Mouse (Mus musculus): ENCODE measurements at regions not wholly inside any gene's neighbourhood (a gene's known extent, or its start where the extent isn't known, plus 50 kb on each side); places are given as distances from the start of the nearest gene placed in this dataset.

GRCm38 (mm10) chr7:67462591-67462990, 89.9 kb upstream of the Mef2a start:
- WGBS = 50% methylated on average over 9 of the region's 9 CpGs
- H3K4me2 ChIP-seq = no peak overlapping the region
- H3K9ac ChIP-seq = no peak overlapping the region
- H3K4me1 ChIP-seq = peaks cover 20% of the 10 kb centered on the region; the same call in 1 of the 2 replicates
- no peaks in the 10 kb centered on the region for H3K9me3 ChIP-seq (replicated peaks)
- H3K27ac ChIP-seq = no peak overlapping the region
- no peak overlapping the region for H3K4me3 ChIP-seq
- no peaks in the 10 kb centered on the region for H3K36me3 ChIP-seq (ENCODE audit: poor library complexity, severe bottlenecking)
- ATAC-seq = 0 out of 2 replicates have a peak, but pooled peaks have one; percentile 9
- peaks cover 33% of the 10 kb centered on the region for H3K27me3 ChIP-seq

GRCm38 (mm10) chr7:67461333-67462255, 88.9 kb upstream of the Mef2a start:
- 91% methylated on average over 11 of the region's 11 CpGs for WGBS
- Histone ChIP-seq H3K9me3 (replicated peaks) (no peaks in the 10 kb centered on the region), H3K4me2 (no peak overlapping the region), H3K4me1 (peaks cover 13% of the 10 kb centered on the region; the same call in 1 of the 2 replicates), H3K36me3 (ENCODE audit: poor library complexity, severe bottlenecking) (no peaks in the 10 kb centered on the region), H3K4me3 (no peak overlapping the region), H3K9ac (no peak overlapping the region), H3K27ac (no peak overlapping the region), H3K27me3 (peaks cover 25% of the 10 kb centered on the region)
- ATAC-seq = no peak

GRCm38 (mm10) chr7:67459810-67460209, 87.2 kb upstream of the Mef2a start:
- peaks cover 13% of the 10 kb centered on the region; the same call in 1 of the 2 replicates for H3K4me1 ChIP-seq
- no peaks in the 10 kb centered on the region for H3K9me3 ChIP-seq (replicated peaks)
- ATAC-seq = no peak
- no peak overlapping the region for H3K9ac ChIP-seq
- H3K4me3 ChIP-seq = no peak overlapping the region
- peaks cover 18% of the 10 kb centered on the region for H3K27me3 ChIP-seq
- H3K4me2 ChIP-seq = no peak overlapping the region
- WGBS = 83% methylated on average over 10 of the region's 10 CpGs
- no peak overlapping the region for H3K27ac ChIP-seq
- H3K36me3 ChIP-seq (ENCODE audit: poor library complexity, severe bottlenecking) = no peaks in the 10 kb centered on the region

GRCm38 (mm10) chr7:67459209-67459608, 86.6 kb upstream of the Mef2a start:
- Histone ChIP-seq H3K27ac (no peak overlapping the region), H3K4me2 (no peak overlapping the region), H3K36me3 (ENCODE audit: poor library complexity, severe bottlenecking) (no peaks in the 10 kb centered on the region), H3K9me3 (replicated peaks) (no peaks in the 10 kb centered on the region), H3K27me3 (peaks cover 12% of the 10 kb centered on the region), H3K4me1 (peaks cover 13% of the 10 kb centered on the region; the same call in 1 of the 2 replicates), H3K4me3 (no peak overlapping the region), H3K9ac (no peak overlapping the region)
- no peak for ATAC-seq
- WGBS = 96% methylated on average over 9 of the region's 9 CpGs

- Histone ChIP-seq H3K27ac (no peak overlapping the region), H3K27me3 (peaks cover 9% of the 10 kb centered on the region), H3K36me3 (ENCODE audit: poor library complexity, severe bottlenecking) (no peaks in the 10 kb centered on the region), H3K9me3 (replicated peaks) (no peaks in the 10 kb centered on the region), H3K4me1 (peaks cover 11% of the 10 kb centered on the region; the same call in 1 of the 2 replicates), H3K4me3 (no peak overlapping the region), H3K9ac (no peak overlapping the region), H3K4me2 (no peak overlapping the region)
- no peak for ATAC-seq
- WGBS = 78% methylated on average over 4 of the region's 4 CpGs
These were observed 86.0 kb upstream of the Mef2a start for GRCm38 (mm10) chr7:67458640-67459039.

- 93% methylated on average over 1 of the region's 1 CpGs for WGBS
- no peaks in the 10 kb centered on the region for H3K36me3 ChIP-seq (ENCODE audit: poor library complexity, severe bottlenecking)
These were observed 85.2 kb upstream of the Mef2a start for GRCm38 (mm10) chr7:67457898-67458297.

GRCm38 (mm10) chr7:67456015-67456414, 83.4 kb upstream of the Mef2a start:
- H3K4me1 ChIP-seq = no peaks in the 10 kb centered on the region
- H3K9ac ChIP-seq = no peak overlapping the region
- H3K9me3 ChIP-seq (replicated peaks) = no peaks in the 10 kb centered on the region
- ATAC-seq = no peak
- H3K36me3 ChIP-seq (ENCODE audit: poor library complexity, severe bottlenecking) = no peaks in the 10 kb centered on the region
- H3K27me3 ChIP-seq = no peaks in the 10 kb centered on the region
- H3K4me2 ChIP-seq = no peak overlapping the region
- no peak overlapping the region for H3K27ac ChIP-seq
- no peak overlapping the region for H3K4me3 ChIP-seq
- WGBS = 95% methylated on average over 4 of the region's 4 CpGs

More at GRCm38 (mm10) chr7:67457898-67458297, 85.2 kb upstream of the Mef2a start:
- ATAC-seq = no peak
- peaks cover 5% of the 10 kb centered on the region; the same call in 1 of the 2 replicates for H3K4me1 ChIP-seq
- H3K4me2 ChIP-seq = no peak overlapping the region
- H3K9me3 ChIP-seq (replicated peaks) = no peaks in the 10 kb centered on the region
- no peak overlapping the region for H3K4me3 ChIP-seq
- no peak overlapping the region for H3K27ac ChIP-seq
- no peak overlapping the region for H3K9ac ChIP-seq
- peaks cover 5% of the 10 kb centered on the region for H3K27me3 ChIP-seq

- WGBS = 82% methylated on average over 4 of the region's 4 CpGs
- no peak overlapping the region for H3K4me2 ChIP-seq
- H3K9ac ChIP-seq = no peak overlapping the region
- ATAC-seq = no peak
- no peaks in the 10 kb centered on the region for H3K9me3 ChIP-seq (replicated peaks)
- no peaks in the 10 kb centered on the region for H3K4me1 ChIP-seq
- H3K4me3 ChIP-seq = no peak overlapping the region
- no peaks in the 10 kb centered on the region for H3K27me3 ChIP-seq
- H3K27ac ChIP-seq = no peak overlapping the region
- no peaks in the 10 kb centered on the region for H3K36me3 ChIP-seq (ENCODE audit: poor library complexity, severe bottlenecking)
These were observed 81.8 kb upstream of the Mef2a start for GRCm38 (mm10) chr7:67454458-67454857.

- no peak overlapping the region for H3K4me3 ChIP-seq
- no peaks in the 10 kb centered on the region for H3K36me3 ChIP-seq (ENCODE audit: poor library complexity, severe bottlenecking)
- no peaks in the 10 kb centered on the region for H3K9me3 ChIP-seq (replicated peaks)
- no peak overlapping the region for H3K4me2 ChIP-seq
- no peaks in the 10 kb centered on the region for H3K27me3 ChIP-seq
- ATAC-seq = no peak
- H3K27ac ChIP-seq = no peak overlapping the region
- 87% methylated on average over 6 of the region's 6 CpGs for WGBS
- no peak overlapping the region for H3K9ac ChIP-seq
- H3K4me1 ChIP-seq = peaks cover 5% of the 10 kb centered on the region
These were observed 78.6 kb upstream of the Mef2a start for GRCm38 (mm10) chr7:67451157-67451793.

- H3K27me3 ChIP-seq = no peaks in the 10 kb centered on the region
- WGBS = 76% methylated on average over 9 of the region's 9 CpGs
- H3K27ac ChIP-seq = no peak overlapping the region
- H3K4me1 ChIP-seq = peaks cover 43% of the 10 kb centered on the region
- no peaks in the 10 kb centered on the region for H3K36me3 ChIP-seq (ENCODE audit: poor library complexity, severe bottlenecking)
- no peak overlapping the region for H3K9ac ChIP-seq
- H3K9me3 ChIP-seq (replicated peaks) = no peaks in the 10 kb centered on the region
- H3K4me3 ChIP-seq = no peak overlapping the region
- no peak overlapping the region for H3K4me2 ChIP-seq
- ATAC-seq = no peak
These were observed 73.9 kb upstream of the Mef2a start for GRCm38 (mm10) chr7:67446606-67447005.

GRCm38 (mm10) chr7:67445203-67446041, 72.8 kb upstream of the Mef2a start:
- 16% methylated on average over 12 of the region's 12 CpGs for WGBS

More at GRCm38 (mm10) chr7:67445203-67446041, 72.8 kb upstream of the Mef2a start:
- peak overlapping the region; percentile 41 for H3K9ac ChIP-seq
- peak overlapping the region; percentile 49 for H3K27ac ChIP-seq
- H3K9me3 ChIP-seq (replicated peaks) = no peaks in the 10 kb centered on the region
- H3K4me3 ChIP-seq = no peak overlapping the region
- peak; percentile 23; the same call in 1 of the 2 replicates for ATAC-seq
- H3K36me3 ChIP-seq (ENCODE audit: poor library complexity, severe bottlenecking) = no peaks in the 10 kb centered on the region
- no peak overlapping the region for H3K4me2 ChIP-seq
- H3K4me1 ChIP-seq = peaks cover 43% of the 10 kb centered on the region
- no peaks in the 10 kb centered on the region for H3K27me3 ChIP-seq
